Mouse (Mus musculus) layer of hippocampus, adult 9-10 months (tissue): ENCODE results near the gene Commd7.
A peak's percentile ranks its signal among the peaks of the same experiment; 100 is the strongest.
"Not testable (repeated sequence)": the region's sequence is repeated elsewhere in the genome, so short reads cannot be mapped to it uniquely, and the experiment has no call there.

ENCODE experiments used
- DNase-seq: peaks from one replicate; pipeline ENCODE4 v3.0.0; 2022; ENCODE audit warnings: low spot score

Commd7 gene

GRCm38 (mm10) chr2:153631976-153632870 is at the start of gene Commd7:
Commd7 (minus strand) TSS chr2:153632781.
- peak; percentile 56 for DNase-seq

- no peak for DNase-seq
Observed at GRCm38 (mm10) chr2:153679959-153680358, 47.4 kb upstream of the Commd7 start.

GRCm38 (mm10) chr2:153677550-153677949 is 45.0 kb upstream of the Commd7 start:
- no peak for DNase-seq

GRCm38 (mm10) chr2:153676944-153677343 is 44.4 kb upstream of the Commd7 start:
- DNase-seq: no peak

- not testable (repeated sequence) for DNase-seq
Observed at GRCm38 (mm10) chr2:153675364-153675763, 42.8 kb upstream of the Commd7 start.

GRCm38 (mm10) chr2:153672619-153673018 is 40.0 kb upstream of the Commd7 start:
- DNase-seq: no peak

GRCm38 (mm10) chr2:153670111-153670510 is 37.5 kb upstream of the Commd7 start:
- DNase-seq: no peak

GRCm38 (mm10) chr2:153668754-153669376 is 36.3 kb upstream of the Commd7 start:
- peak; percentile 72 for DNase-seq

GRCm38 (mm10) chr2:153665401-153665800 is 32.8 kb upstream of the Commd7 start:
- DNase-seq: no peak

- DNase-seq: no peak
Observed at GRCm38 (mm10) chr2:153660616-153661015, 28.0 kb upstream of the Commd7 start.

GRCm38 (mm10) chr2:153657659-153658058 is 25.1 kb upstream of the Commd7 start:
- DNase-seq: not testable (repeated sequence)

GRCm38 (mm10) chr2:153651681-153652080 is 19.1 kb upstream of the Commd7 start:
- DNase-seq: no peak

GRCm38 (mm10) chr2:153650014-153650687 is 17.6 kb upstream of the Commd7 start:
- DNase-seq: no peak

GRCm38 (mm10) chr2:153649298-153650013 is 16.9 kb upstream of the Commd7 start, which contains the start of gene Dnmt3b:
Dnmt3b (plus strand) TSS chr2:153649450.
- DNase-seq: no peak

- DNase-seq: no peak
Observed at GRCm38 (mm10) chr2:153648773-153649297, 16.3 kb upstream of the Commd7 start.

- no peak for DNase-seq
Observed at GRCm38 (mm10) chr2:153642999-153643398, 10.4 kb upstream of the Commd7 start.

- no peak for DNase-seq
Observed at GRCm38 (mm10) chr2:153642496-153642895, 9.9 kb upstream of the Commd7 start.

- DNase-seq: no peak
Observed at GRCm38 (mm10) chr2:153638977-153639680, 6.5 kb upstream of the Commd7 start.

- DNase-seq: no peak
Observed at GRCm38 (mm10) chr2:153633259-153633658, 678 bp upstream of the Commd7 start.

GRCm38 (mm10) chr2:153632871-153633226 is 268 bp upstream of the Commd7 start:
- DNase-seq: no peak

GRCm38 (mm10) chr2:153630950-153631349 is 1.6 kb downstream of the Commd7 start:
- no peak for DNase-seq
